In the genomic region with DNA sequence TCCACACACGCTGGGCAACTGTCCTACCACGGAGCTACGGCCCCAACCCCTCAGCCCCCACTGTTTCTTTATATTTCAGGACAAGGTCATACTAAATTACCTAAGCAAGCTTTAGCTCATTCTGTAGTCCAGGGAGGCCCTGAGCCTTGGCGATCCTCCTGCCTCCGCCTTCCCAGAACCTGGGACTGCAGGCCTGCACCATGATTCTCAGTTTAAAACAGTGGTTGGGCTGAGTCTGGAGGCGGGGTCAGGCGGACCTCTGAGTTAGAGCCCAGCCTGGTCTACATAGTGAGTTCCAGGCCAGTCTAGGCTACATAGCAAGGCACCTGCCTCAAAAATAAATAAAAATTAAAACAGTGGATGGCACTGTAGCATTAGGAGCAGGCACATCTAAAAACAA, we compare ENCODE assay signal across 11 mouse cellular contexts. TPM values are rescaled to one million over a fixed set of nuclear protein-coding genes. Genes with fewer than 3 reads are reported as not detected.
A peak's percentile ranks its signal among the peaks of the same experiment; 100 is the strongest.
DNase-seq lines count a peak whose midpoint lies in the region; ATAC-seq and TF ChIP-seq lines count a peak whose summit lies in the region.
"Had no signal": no experiment of that assay in that cellular context is flagged by ENCODE, and none has a peak within 500 bp of the region (broad histone marks: within the 10 kb centered on the region; RNA-seq: fewer than 3 reads in every experiment).

No protein-coding gene starts in this region.

- no peaks in the 10 kb centered on the region for H3K27me3 ChIP-seq in embryonic facial prominence, embryonic 10.5 days (replicated peaks; ENCODE audit: low read depth, poor library complexity, severe bottlenecking)
- H3K27me3 ChIP-seq in heart, postnatal 0 days (ENCODE audit: control insufficient read depth, insufficient read depth, low read length), result no peaks in the 10 kb centered on the region
- no peaks in the 10 kb centered on the region for H3K27me3 ChIP-seq in liver, postnatal 0 days (ENCODE audit: insufficient read depth, low read length)

- H3K9me3 ChIP-seq in embryonic facial prominence, embryonic 10.5 days, result no peaks in the 10 kb centered on the region
- H3K9me3 ChIP-seq in heart, postnatal 0 days (replicated peaks; ENCODE audit: control insufficient read depth, low read length), result no peaks in the 10 kb centered on the region
- no peaks in the 10 kb centered on the region for H3K9me3 ChIP-seq in liver, postnatal 0 days (ENCODE audit: low read length)

- ATAC-seq in heart, postnatal 0 days (ENCODE audit: insufficient read depth, low read depth), result peak; percentile 52
- 0 out of 2 replicates have a peak, but pooled peaks have one; percentile 17 for ATAC-seq in liver, postnatal 0 days
- no peak for ATAC-seq in inflammation-experienced regulatory T-cells, adult 6 months
- ATAC-seq: CD4-positive, CD25-positive, alpha-beta regulatory T cell, adult 4 months had no signal

- H3K4me3 ChIP-seq in embryonic facial prominence, embryonic 10.5 days, result no peak overlapping the region
- no peak overlapping the region for H3K4me3 ChIP-seq in heart, postnatal 0 days (ENCODE audit: low read depth, low read length)
- H3K4me3 ChIP-seq in liver, postnatal 0 days (ENCODE audit: low read depth, low read length), result no peak overlapping the region
- H3K4me3 ChIP-seq: myocyte had no signal

- H3K4me1 ChIP-seq in embryonic facial prominence, embryonic 10.5 days, result peaks cover 16% of the 10 kb centered on the region
- 0 out of 2 replicates have a peak, but pooled peaks cover 18% of the 10 kb centered on the region for H3K4me1 ChIP-seq in heart, postnatal 0 days (ENCODE audit: control insufficient read depth, insufficient read depth)
- no peaks in the 10 kb centered on the region for H3K4me1 ChIP-seq in liver, postnatal 0 days (ENCODE audit: insufficient read depth)

- 0 out of 2 replicates have a peak overlapping the region, but pooled peaks have one; percentile 16 for H3K27ac ChIP-seq in embryonic facial prominence, embryonic 10.5 days (replicated peaks)
- H3K27ac ChIP-seq in heart, postnatal 0 days (ENCODE audit: low read depth), result peak overlapping the region; percentile 58
- peak overlapping the region; percentile 42; the same call in 1 of the 2 replicates for H3K27ac ChIP-seq in liver, postnatal 0 days (ENCODE audit: low read depth)

- DNase-seq in kidney, adult 9 months, result peak; percentile 33
- DNase-seq in kidney, postnatal 14 days, result no peak
- DNase-seq in embryonic facial prominence, embryonic 10.5 days (ENCODE audit: low spot score), result peak; percentile 36
- DNase-seq in heart, postnatal 0 days (ENCODE audit: low spot score), result no peak
- no peak for DNase-seq in liver, postnatal 0 days
- no peak for DNase-seq in adrenal gland, adult (ENCODE audit: inconsistent age in 2 of 2, low spot score in 1 of 2)
- no peak for DNase-seq in thymus, postnatal 36 days
- DNase-seq: cerebellum, adult 9-10 months had no signal

- no peak overlapping the region for H3K4me2 ChIP-seq in heart, postnatal 0 days (ENCODE audit: low read depth, low read length)
- no peak overlapping the region for H3K4me2 ChIP-seq in liver, postnatal 0 days (ENCODE audit: low read depth, low read length)

- no peak for TF ChIP-seq CTCF in heart, postnatal 0 days (IDR thresholded peaks at IDR 0.05; ENCODE audit: low read depth)
- TF ChIP-seq CTCF in liver, postnatal 0 days (IDR thresholded peaks at IDR 0.05; ENCODE audit: low read depth), result no peak

- H3K36me3 ChIP-seq in embryonic facial prominence, embryonic 10.5 days (replicated peaks), result peaks cover 75% of the 10 kb centered on the region
- peaks cover 86% of the 10 kb centered on the region for H3K36me3 ChIP-seq in heart, postnatal 0 days (replicated peaks; ENCODE audit: control insufficient read depth, insufficient read depth, low read length)
- H3K36me3 ChIP-seq in liver, postnatal 0 days (replicated peaks; ENCODE audit: insufficient read depth, low read length), result peaks cover 65% of the 10 kb centered on the region

- 47% methylated on average over 7 of the region's 7 CpGs for WGBS in embryonic facial prominence, embryonic 10.5 days
- WGBS in heart, postnatal 0 days, result 40% methylated on average over 7 of the region's 7 CpGs
- 57% methylated on average over 7 of the region's 7 CpGs for WGBS in liver, postnatal 0 days (ENCODE audit: insufficient replicate concordance)

- no peak for TF ChIP-seq EP300 in heart, postnatal 0 days (IDR thresholded peaks at IDR 0.05; ENCODE audit: low read depth)
- TF ChIP-seq EP300 in liver, postnatal 0 days (IDR thresholded peaks at IDR 0.05; ENCODE audit: low read depth), result no peak

- H3K9ac ChIP-seq in heart, postnatal 0 days (replicated peaks; ENCODE audit: low read depth, low read length), result no peak overlapping the region
- no peak overlapping the region for H3K9ac ChIP-seq in liver, postnatal 0 days (replicated peaks)

RNA-seq across cellular contexts. Expression of gene Gpx3, which starts 19.5 kb away (rescaled TPM):
- polyA plus RNA-seq in embryonic facial prominence, embryonic 10.5 days (2016; fragmentation: Nextera tagmentation; extraction: Ambion mirVana), result 72.8 and 90.1 TPM in 2 replicates
- 114 and 243 TPM in 2 replicates for total RNA-seq in heart, postnatal 0 days (2014; rRNA removed; ENCODE audit: low replicate concordance)
- polyA plus RNA-seq in heart, postnatal 0 days (2015; fragmentation: Nextera tagmentation; extraction: Ambion mirVana), result 788 and 904 TPM in 2 replicates
- 29.7 and 30.4 TPM in 2 replicates for polyA plus RNA-seq in liver, postnatal 0 days (2015; fragmentation: Nextera tagmentation; extraction: Ambion mirVana)
- polyA plus RNA-seq in inflammation-experienced regulatory T-cells, adult 6 months (2017; shearing (Covaris generic)), result 1 to 10 TPM in 1 of 3 experiments, under 1 TPM in 2; 0.67 to 1.6 (median 0.85) TPM

RNA-seq across cellular contexts. Expression of gene Tnip1, which starts 40.9 kb away (rescaled TPM):
- polyA plus RNA-seq in embryonic facial prominence, embryonic 10.5 days (2016; fragmentation: Nextera tagmentation; extraction: Ambion mirVana), result 11.7 and 11.9 TPM in 2 replicates
- total RNA-seq in heart, postnatal 0 days (2014; rRNA removed; ENCODE audit: low replicate concordance), result 16.6 and 19.9 TPM in 2 replicates
- 19.7 and 22.7 TPM in 2 replicates for polyA plus RNA-seq in heart, postnatal 0 days (2015; fragmentation: Nextera tagmentation; extraction: Ambion mirVana)
- 5.2 and 5.3 TPM in 2 replicates for polyA plus RNA-seq in liver, postnatal 0 days (2015; fragmentation: Nextera tagmentation; extraction: Ambion mirVana)
- polyA plus RNA-seq in inflammation-experienced regulatory T-cells, adult 6 months (2017; shearing (Covaris generic)), result 100 to 1,000 TPM in 2 of 3 experiments, 10 to 100 TPM in 1; 64.4 to 113 (median 110) TPM

RNA-seq across cellular contexts. Expression of gene Hint1, which starts 55.6 kb away (rescaled TPM):
- 643 and 644 TPM in 2 replicates for polyA plus RNA-seq in embryonic facial prominence, embryonic 10.5 days (2016; fragmentation: Nextera tagmentation; extraction: Ambion mirVana)
- 704 and 779 TPM in 2 replicates for total RNA-seq in heart, postnatal 0 days (2014; rRNA removed; ENCODE audit: low replicate concordance)
- 923 and 965 TPM in 2 replicates for polyA plus RNA-seq in heart, postnatal 0 days (2015; fragmentation: Nextera tagmentation; extraction: Ambion mirVana)
- polyA plus RNA-seq in liver, postnatal 0 days (2015; fragmentation: Nextera tagmentation; extraction: Ambion mirVana), result 791 and 898 TPM in 2 replicates
- polyA plus RNA-seq in inflammation-experienced regulatory T-cells, adult 6 months (2017; shearing (Covaris generic)), result 100 to 1,000 TPM; 423 to 700 (median 441) TPM

Comparison
In these comparisons a context has a peak if more than half of its experiments do, and no peak if none do; other contexts are left out.
1. DNase-seq: peak in kidney, adult 9 months (single experiment) and embryonic facial prominence, embryonic 10.5 days (single experiment); none in kidney, postnatal 14 days (single experiment), heart, postnatal 0 days (single experiment), liver, postnatal 0 days (single experiment), adrenal gland, adult (0 of 2) and thymus, postnatal 36 days (0 of 2).
2. RNA of gene Gpx3, which starts 19.5 kb away (polyA plus RNA-seq): 788 to 904 TPM in heart, postnatal 0 days, 72.8 to 90.1 TPM in embryonic facial prominence, embryonic 10.5 days and 29.7 to 30.4 TPM in liver, postnatal 0 days; 0.67 to 1.6 TPM in inflammation-experienced regulatory T-cells, adult 6 months; every median in the first group is over 10 times any median in the second.
3. Peak in every context shown above with its lines, with median percentiles within 50 percentile points of each other: H3K27ac ChIP-seq.